Mouse (Mus musculus): ENCODE results near the gene Trmt10c. TPM values are rescaled to one million over a fixed set of nuclear protein-coding genes. Genes with fewer than 3 reads are reported as not detected.
"Not testable (repeated sequence)": the region's sequence is repeated elsewhere in the genome, so short reads cannot be mapped to it uniquely, and the experiment has no call there.

The Trmt10c gene
- total RNA-seq, 2 experiments from 2014 or later, result 18.2 to 21.5 TPM

DNA sequence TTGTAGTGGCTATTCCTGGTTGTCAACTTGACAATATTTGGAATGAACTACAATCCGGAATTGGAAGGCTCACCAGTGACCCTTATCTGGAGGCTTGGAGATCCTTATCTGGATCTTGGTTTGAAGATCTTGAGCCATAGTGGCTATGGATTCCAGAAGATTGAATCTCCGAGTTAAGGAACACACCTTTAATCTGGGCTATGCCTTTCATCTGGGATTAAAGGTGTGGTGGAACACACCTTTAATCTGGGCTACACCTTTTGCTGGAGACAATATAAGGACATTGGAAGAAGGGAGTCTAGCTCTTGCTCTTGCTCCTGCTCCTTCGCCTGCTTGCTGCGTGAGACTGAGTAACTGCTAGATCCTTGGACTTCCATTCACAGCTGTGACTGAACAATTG lies 10.4 kb upstream of the Trmt10c start, which contains the start of gene Senp7:
TSS of gene Senp7 (plus strand) at position 301 of the 400 bp plus-strand sequence.
- not testable (repeated sequence) for DNase-seq

DNA sequence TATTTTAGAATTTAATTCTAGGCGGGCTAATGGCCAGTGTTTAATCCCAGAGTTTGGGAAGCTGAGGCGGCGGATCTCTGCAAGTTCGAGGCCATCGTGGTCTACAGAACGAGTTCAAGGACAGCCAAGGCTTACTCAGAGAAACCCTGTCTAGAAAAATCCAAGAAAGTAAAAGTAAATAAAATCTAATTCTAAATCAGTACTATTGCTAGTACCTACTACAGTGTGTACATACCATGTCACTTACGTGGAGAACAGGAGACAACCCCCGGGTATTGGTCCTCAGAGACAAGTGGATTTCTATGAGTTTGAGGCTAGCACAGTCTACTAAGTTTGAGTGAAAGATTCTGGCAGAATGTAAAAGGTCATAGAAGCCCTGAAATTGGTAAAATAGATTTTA lies 471 bp upstream of the Trmt10c start:
- DNase-seq, result no peak

DNA sequence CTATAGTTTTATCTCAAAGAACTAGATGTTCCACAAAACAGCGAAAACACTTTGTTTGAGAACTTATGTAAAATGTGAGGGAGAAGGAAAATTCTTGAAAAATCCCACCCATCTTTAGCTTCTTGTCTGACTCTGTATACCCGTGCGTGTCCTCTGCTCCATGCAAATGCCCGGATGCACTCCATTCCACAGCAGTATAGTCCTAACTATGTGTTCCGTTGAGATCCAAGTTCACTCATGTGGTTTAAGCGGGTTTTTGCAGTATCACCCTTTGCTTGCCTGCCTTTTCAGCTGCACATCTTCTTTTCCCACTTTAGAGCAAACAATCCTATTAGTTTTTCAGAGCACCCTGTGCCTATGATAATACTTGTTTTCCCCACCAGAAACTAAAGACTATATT lies 1.1 kb downstream of the Trmt10c start:
- DNase-seq, result no peak

DNA sequence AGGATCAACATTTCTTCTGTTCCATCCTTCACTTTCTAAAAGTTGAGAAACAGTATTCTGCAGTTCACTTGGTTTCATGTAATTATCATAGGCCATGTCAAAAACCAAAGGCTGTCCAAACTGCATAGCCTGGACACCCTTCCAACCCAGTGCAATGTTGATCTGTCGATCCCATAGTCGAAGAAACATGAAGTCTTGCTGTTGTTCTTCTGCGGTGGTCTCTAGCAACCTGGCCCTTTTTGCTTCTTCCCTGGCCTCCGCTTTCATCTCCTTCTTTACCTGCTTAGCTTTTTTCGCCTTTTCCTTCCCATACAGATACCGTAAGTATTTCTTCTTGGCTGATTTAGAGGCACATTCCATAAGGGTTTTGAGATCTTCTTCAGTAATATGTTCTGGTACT lies 3.1 kb downstream of the Trmt10c start:
- DNase-seq, result no peak

DNA sequence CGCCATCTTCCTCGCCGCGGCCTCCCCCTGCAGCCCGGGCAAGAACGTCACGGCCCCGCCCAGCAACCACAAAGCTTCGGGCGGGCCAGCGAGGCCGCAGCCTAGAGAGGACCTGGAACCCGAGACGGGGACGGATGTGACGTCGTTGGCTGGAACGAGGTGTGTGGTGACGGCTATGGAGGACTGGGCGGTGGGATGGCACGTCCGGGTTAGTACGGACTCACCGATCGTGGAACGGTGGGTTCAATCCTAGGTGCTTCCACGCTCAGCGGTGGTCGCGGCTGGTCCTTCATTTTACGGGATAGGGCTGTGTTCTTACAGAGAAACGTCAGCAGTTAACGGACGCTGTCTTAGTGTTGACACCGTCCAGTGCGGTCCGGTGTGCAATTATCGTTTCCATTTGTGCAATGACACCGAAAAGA lies 7.9 kb downstream of the Trmt10c start, which contains the start of gene Pcnp:
TSS of gene Pcnp (minus strand) at position 79 of the 422 bp plus-strand sequence.
- DNase-seq, result peak; percentile 98

DNA sequence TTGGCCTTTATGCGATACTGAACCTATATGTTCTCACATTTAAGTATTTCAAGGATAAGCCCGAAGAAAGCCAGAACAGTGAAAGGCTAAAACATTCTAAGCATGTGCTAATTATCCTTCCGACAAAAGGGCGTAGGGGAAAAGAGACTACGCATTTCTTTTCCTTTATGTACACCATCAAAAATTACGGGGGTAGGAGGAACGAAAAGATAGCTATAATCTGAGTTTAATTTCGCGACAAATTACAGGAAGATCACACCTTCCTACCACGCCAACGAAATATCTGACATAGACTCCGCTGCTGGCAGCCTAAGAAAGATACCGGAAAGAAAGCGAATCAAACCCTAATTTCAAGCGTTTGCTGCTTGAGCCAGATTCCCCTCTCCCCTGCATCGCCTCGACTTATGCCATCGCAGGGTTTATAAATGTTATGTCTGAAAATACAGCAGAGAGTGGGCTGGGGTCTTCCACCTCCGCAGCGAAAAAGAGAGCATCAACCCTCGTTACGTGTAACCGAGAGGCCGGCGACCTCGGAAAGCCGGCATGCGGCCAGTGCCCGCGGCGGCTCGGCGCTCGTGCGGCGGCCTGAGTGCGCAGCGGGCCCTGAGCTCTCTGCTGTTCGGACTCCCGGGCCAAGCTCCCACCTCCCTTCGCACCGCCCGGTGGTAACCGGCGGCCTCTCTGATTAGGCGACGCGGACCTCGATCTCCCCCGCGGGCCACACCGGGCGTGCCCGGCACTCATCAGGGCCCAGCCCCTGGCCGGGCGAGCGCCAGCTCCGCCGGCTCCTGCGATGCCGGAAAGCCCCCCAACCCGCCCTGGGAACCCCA lies 8.7 kb downstream of the Trmt10c start:
- peak; percentile 78 for DNase-seq

DNA sequence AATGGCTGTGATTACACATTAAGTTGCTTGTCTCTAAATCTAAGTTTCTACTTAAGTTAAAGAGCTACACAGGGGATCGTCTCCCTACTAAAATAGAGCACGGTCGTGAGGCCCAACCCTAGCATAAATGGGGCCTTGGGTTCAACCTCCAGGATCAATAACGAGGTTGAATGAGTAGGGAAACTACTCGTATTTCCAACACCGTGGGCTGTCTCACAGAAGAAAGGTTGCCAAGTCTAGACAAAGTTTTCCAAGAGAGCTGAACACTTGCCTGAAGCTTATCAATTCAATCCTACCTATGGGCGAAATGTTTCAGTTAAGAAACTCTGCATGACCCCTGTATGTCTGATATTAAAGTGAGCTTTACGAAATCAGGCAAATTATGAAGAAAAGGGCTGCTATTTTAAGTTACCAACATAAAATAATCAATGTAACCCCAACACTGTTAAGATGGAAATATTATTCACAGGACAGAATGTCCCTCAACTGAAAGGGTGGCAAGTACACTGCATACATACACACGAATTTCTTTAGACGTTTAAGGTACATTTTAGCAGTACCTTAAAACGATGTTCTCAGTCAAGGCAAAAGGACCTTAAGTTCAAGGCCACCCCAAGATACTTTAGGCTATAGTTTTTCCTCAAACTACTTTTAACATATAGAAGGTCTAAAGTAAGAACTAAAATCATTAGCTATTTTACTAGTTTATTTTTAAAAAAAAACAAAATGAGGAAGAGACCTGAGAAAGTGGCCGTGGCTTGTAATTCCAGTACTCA lies 9.6 kb downstream of the Trmt10c start:
- DNase-seq, result no peak

DNA sequence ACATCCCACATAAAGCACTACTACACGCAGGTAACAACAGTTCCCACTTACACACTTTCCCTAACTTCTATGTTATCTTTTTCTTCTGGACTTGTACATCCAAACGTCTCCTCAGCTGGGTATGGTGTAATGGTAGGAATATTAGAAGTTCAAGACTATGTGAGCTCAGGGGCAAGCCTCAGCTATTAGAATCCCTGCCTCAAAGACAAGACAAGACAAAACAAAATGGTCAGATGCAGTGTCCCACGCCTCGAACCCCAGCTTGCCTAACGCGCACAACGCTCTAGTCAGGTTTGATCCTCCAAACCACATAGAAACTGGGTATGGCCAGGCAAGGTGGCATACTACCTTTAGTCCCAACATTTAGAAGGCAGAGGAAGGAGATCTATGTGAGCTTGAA lies 18.0 kb downstream of the Trmt10c start:
- no peak for DNase-seq

DNA sequence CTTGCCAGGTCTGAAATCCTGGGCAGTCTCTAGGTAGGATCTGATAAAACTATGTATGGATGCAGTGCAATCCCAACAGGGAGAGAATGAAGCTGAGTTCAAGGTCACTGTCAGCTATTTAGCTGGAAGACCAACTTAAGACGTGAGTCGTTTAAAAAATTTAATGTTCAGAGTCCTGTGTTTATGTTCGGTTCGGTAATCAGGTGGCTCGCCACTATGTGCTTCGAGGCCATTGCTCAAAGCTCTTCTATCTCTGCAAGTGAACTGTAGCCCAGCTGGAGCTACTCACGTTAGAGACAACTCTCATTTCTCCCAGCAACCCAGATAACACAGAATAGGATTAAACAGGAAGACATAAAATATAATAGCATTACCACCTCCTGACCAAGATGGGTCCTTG lies 23.5 kb downstream of the Trmt10c start:
- DNase-seq, result no peak

DNA sequence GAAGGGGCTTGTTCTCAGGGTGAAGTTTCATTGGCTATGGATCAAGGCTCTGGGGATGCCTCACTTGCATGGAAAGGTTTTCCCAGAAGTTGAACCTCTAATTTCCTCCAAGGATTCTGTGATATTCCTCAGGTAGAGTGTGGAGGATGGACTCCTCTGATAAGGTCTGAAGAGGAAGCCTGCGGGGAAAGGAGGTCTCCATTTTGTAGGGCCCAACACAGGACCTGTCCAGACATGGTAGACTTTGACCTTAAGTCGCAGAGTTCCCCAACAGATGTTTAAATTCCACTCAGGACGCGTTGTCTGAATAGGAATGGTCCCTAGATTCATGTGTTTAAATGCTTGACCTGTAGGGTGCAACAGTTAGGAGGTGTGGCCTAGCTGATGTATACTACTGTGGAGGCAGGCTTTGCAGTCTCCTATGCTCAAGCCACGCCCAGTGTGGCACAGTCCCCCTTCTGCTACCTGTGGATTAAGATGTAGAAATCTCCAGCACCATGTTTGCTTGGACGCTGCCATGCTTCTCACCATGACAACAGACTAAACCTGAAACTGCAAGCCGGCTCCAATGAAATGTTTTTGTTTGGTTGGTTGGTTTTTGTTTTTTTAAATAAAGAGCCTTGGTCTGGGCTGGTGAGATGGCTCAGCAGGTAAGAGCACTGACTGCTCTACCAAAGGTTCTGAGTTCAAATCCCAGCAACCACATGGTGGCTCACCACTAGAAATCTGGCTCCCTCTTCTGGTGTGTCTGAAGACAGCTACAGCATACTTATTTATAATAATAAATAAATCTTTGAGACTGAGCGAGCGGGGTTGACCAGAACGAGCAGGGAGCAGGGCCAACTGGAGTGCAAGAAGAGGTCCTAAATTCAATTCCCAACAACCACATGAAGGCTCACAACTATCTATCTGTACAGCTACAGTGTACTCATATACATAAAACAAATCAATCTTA lies 24.6 kb downstream of the Trmt10c start:
- no peak for DNase-seq

DNA sequence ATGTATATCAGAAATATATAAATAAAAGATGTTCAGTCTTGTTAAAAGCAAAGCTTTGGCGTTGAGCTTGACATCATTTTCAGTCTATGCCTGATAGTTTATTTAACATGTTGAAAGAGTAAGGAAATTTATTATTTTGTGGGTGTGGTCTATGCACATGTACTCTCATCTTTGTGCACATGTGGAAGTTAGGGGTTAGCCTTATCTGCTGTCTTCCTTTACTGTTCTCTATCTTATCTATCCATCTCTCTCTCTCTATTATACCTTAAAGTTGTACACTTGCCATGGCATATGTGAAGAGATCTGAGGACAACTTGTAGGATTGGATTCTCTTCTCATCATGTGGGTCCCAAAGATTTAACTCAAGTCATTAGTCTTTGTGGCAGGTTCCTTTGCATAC lies 28.8 kb downstream of the Trmt10c start:
- no peak for DNase-seq

DNA sequence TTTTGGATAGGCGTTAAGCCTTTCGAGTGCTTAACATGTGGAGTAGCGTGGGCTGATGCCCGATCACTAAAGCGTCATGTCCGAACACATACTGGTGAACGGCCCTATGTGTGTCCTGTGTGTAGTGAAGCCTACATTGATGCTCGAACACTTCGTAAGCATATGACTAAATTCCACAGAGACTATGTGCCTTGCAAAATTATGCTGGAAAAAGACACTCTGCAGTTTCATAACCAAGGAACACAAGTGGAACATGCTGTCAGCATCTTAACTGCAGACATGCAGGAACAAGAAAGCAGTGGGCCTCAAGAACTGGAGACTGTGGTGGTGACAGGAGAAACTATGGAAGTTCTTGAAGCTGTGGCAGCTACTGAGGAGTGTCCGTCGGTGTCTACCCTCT lies 30.8 kb downstream of the Trmt10c start:
- DNase-seq, result no peak

DNA sequence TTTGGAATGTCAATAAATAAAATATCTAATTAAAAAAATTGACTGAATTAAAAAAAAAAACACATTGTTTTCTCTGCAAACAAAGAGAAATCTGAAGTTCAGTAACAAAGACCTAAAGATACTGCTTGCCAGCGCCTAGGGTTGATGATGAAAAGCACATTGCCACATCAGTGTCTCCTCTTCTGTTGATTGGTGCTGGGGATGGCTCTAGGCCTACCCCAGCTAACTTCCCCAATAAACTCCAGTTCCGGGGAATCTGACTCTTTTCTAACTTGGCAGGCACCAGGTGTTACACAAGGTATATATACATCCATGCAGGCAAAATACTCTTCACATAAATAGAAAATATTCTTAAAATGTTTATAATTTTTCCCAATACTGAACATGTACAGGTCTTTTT lies 43.4 kb downstream of the Trmt10c start:
- DNase-seq, result no peak

DNA sequence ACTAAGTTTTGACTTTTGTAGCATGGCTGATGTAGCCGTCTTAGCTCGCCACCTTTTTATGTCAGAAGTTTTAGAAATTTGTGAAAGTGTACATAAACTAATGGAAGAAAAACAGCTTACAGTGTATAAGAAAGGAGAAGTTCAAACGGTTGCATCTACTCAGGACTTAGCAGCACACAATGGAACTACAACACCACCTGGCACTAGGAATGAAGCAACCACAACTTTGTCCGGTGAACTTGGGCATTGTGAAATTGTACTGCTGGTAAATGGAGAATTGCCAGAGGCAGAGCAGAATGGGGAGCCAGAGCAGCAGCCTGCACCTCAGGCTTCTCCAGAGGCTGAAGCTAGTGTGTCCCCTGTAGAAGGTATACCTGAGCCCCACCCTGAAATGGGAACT lies 47.3 kb downstream of the Trmt10c start:
- DNase-seq, result no peak

DNA sequence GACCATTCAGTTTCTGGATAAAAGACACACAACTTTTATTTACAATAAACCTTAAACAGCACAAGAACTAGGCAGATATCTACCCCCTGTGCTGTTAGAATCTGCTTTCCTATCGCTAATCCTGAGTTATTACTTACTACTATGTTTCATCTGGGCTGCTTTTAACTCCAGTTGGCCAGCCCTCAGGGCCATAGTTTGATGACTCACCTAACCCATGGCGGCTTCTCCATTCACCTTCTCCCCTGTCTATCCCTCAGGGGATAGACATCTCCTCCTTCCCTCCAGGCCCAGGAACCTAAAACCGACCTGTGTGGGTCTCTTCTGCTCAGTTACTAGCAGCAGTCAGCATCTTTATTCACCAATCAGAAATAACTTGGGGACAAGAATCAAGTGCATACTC lies 51.6 kb downstream of the Trmt10c start:
- no peak for DNase-seq

Small RNA genes within 50 kb of the gene (microRNA-seq; reads per million reads assigned to microRNA genes)
- gene Gm24047, result not detected

Other genes with a start within 250 kb of the Trmt10c start
- gene Nfkbiz, start 198.9 kb downstream of the Trmt10c start, total RNA-seq (2021), result 1 to 10 TPM; 8.0 to 8.9 TPM
- 1 to 10 TPM; 1.6 to 2.0 TPM for gene Nxpe3, start 142.5 kb downstream of the Trmt10c start, total RNA-seq (2021)
- 1 to 10 TPM; 7.4 to 8.1 TPM for gene Cep97, start 103.0 kb downstream of the Trmt10c start, total RNA-seq (2021)
- 100 to 1,000 TPM; 800 to 819 TPM for gene Rpl24, start 71.5 kb downstream of the Trmt10c start, total RNA-seq (2021)
- gene Zbtb11, start 63.9 kb downstream of the Trmt10c start, total RNA-seq (2021), result 10 to 100 TPM; 17.0 to 17.7 TPM
- 10 to 100 TPM; 79.8 to 83.7 TPM for gene Pcnp, start 8.1 kb downstream of the Trmt10c start, total RNA-seq (2021)
- gene Senp7, start 10.5 kb upstream of the Trmt10c start, total RNA-seq (2021), result 10 to 100 TPM; 18.8 to 29.1 TPM
- 1 to 10 TPM in 1 of 2 experiments, under 1 TPM in 1; 0.30 to 1.1 TPM for gene Impg2, start 166.5 kb upstream of the Trmt10c start, total RNA-seq (2021)